Mouse (Mus musculus): ENCODE data around the gene Sytl1.

- TF ChIP-seq POLR2A (IDR thresholded peaks at IDR 0.05; ENCODE audit: extremely low read depth, insufficient read depth, low read length), result no peak
- TF ChIP-seq CTCF (IDR thresholded peaks at IDR 0.05; ENCODE audit: extremely low read depth, insufficient read depth, low read length), result no peak
These were observed 1.6 kb upstream of the Sytl1 start for GRCm38 (mm10) chr4:133264559-133264958.

All from cortical plate, adult 2 months (tissue).